Mouse (Mus musculus) CH12.LX (cell line): ENCODE data around the gene Pon2. TPM values are rescaled to one million over a fixed set of nuclear protein-coding genes. Genes with fewer than 3 reads are reported as not detected.

Experiments used
- DNase-seq: peaks from one replicate; pipeline ENCODE4 v3.0.0-alpha.2; 2013; ENCODE audit errors: extremely low read depth
- H3K27ac ChIP-seq: 2 replicates; pipeline ENCODE4 v1.5.1; 2012; ENCODE audit warnings: low read depth, mild to moderate bottlenecking, control low read depth, moderate library complexity; ENCODE audit not compliant: insufficient read depth
- H3K27me3 ChIP-seq: replicated peaks from 2 replicates; pipeline ENCODE3; 2012; ENCODE audit warnings: inconsistent platforms
- H3K36me3 ChIP-seq, 2 experiments: replicated peaks in 1 of 2; 2 replicates each; pipeline versions ENCODE3 to v1.6.1; 2012; ENCODE audit warnings: inconsistent platforms in 1 of 2, low read length in 1 of 2, mild to moderate bottlenecking in 1 of 2, mixed read lengths in 1 of 2, moderate library complexity in 1 of 2; ENCODE audit not compliant: control insufficient read depth in 1 of 2, insufficient read depth in 1 of 2
- H3K4me1 ChIP-seq, 2 experiments: 2 replicates each; pipeline ENCODE4 v1.6.1; 2012; ENCODE audit warnings: inconsistent platforms in 1 of 2, moderate library complexity in 1 of 2; ENCODE audit not compliant: insufficient read depth in 2 of 2, control insufficient read depth in 1 of 2
- H3K4me2 ChIP-seq: 2 replicates; pipeline ENCODE4 v1.6.1; 2012; ENCODE audit warnings: low read depth, mild to moderate bottlenecking, control low read depth; ENCODE audit not compliant: poor library complexity, insufficient read depth, severe bottlenecking
- H3K4me3 ChIP-seq, 3 experiments: fragments of 150-350 bp in 1 of 3; sonication (generic) in 1 of 3; replicated peaks in 1 of 3; 2 replicates each; pipeline versions ENCODE3 to v1.5.1; 2011 to 2012; ENCODE audit warnings: low read depth in 2 of 3, low read length in 2 of 3, mild to moderate bottlenecking in 2 of 3, moderate library complexity in 2 of 3, control low read depth in 1 of 3, improper control_type of control experiment in 1 of 3, inconsistent platforms in 1 of 3, mixed read lengths in 1 of 3; ENCODE audit not compliant: poor library complexity in 1 of 3
- H3K79me2 ChIP-seq: replicated peaks from 2 replicates; pipeline ENCODE4 v1.6.1; 2012; ENCODE audit warnings: mild to moderate bottlenecking, moderate library complexity; ENCODE audit not compliant: control insufficient read depth, poor library complexity, insufficient read depth, severe bottlenecking; ENCODE audit errors: extremely low read depth
- H3K9ac ChIP-seq: 2 replicates; pipeline ENCODE4 v1.6.1; 2012; ENCODE audit warnings: low read depth, mild to moderate bottlenecking, control low read depth, moderate library complexity; ENCODE audit not compliant: insufficient read depth
- H3K9me3 ChIP-seq: replicated peaks from 2 replicates; pipeline ENCODE3; 2012; ENCODE audit warnings: low read length, inconsistent platforms, mixed read lengths
- CHD1 ChIP-seq: IDR thresholded peaks from 2 replicates; pipeline ENCODE4 v1.6.1; 2012; ENCODE audit warnings: low read depth, low read length, improper control_type of control experiment, inconsistent platforms
- CHD2 ChIP-seq: IDR thresholded peaks from 2 replicates; pipeline ENCODE4 v1.6.1; 2011; ENCODE audit warnings: low read length, improper control_type of control experiment
- EP300 ChIP-seq: IDR thresholded peaks from 2 replicates; pipeline ENCODE4 v1.6.1; 2011; ENCODE audit warnings: low read length, improper control_type of control experiment
- IRF4 ChIP-seq: IDR thresholded peaks from 2 replicates; pipeline ENCODE4 v1.6.1; 2014; ENCODE audit warnings: low read depth, mild to moderate bottlenecking, inconsistent platforms, low read length, improper control_type of control experiment
- JUN ChIP-seq: IDR thresholded peaks from 2 replicates; pipeline ENCODE4 v1.6.1; 2011; ENCODE audit warnings: low read depth, mild to moderate bottlenecking, low read length, improper control_type of control experiment, moderate library complexity; ENCODE audit not compliant: insufficient read depth
- JUND ChIP-seq: conservative IDR thresholded peaks from 2 replicates; pipeline ENCODE4 v1.6.1; 2011; ENCODE audit warnings: low read depth, low read length, improper control_type of control experiment
- KAT2A ChIP-seq: IDR thresholded peaks from 2 replicates; pipeline ENCODE4 v1.6.1; 2012; ENCODE audit warnings: low read length, improper control_type of control experiment, inconsistent platforms; ENCODE audit not compliant: insufficient replicate concordance
- MAFK ChIP-seq: IDR thresholded peaks from 2 replicates; pipeline ENCODE4 v1.6.1; 2011; ENCODE audit warnings: low read length, improper control_type of control experiment; ENCODE audit not compliant: insufficient replicate concordance
- MAX ChIP-seq: IDR thresholded peaks from 2 replicates; pipeline ENCODE4 v1.6.1; 2011; ENCODE audit warnings: low read length, improper control_type of control experiment
- MXI1 ChIP-seq: IDR thresholded peaks from 2 replicates; pipeline ENCODE4 v1.6.1; 2011; ENCODE audit warnings: mild to moderate bottlenecking, low read depth, low read length, improper control_type of control experiment
- RCOR1 ChIP-seq: conservative IDR thresholded peaks from 2 replicates; pipeline ENCODE4 v1.6.1; 2012; ENCODE audit warnings: low read depth, mild to moderate bottlenecking, inconsistent platforms, low read length, improper control_type of control experiment
- SIN3A ChIP-seq: IDR thresholded peaks from 2 replicates; pipeline ENCODE4 v1.6.1; 2012; ENCODE audit warnings: low read length, improper control_type of control experiment, inconsistent platforms
- SMC3 ChIP-seq: IDR thresholded peaks from 2 replicates; pipeline ENCODE4 v1.6.1; 2011; ENCODE audit warnings: low read depth, low read length, improper control_type of control experiment
- ZC3H11A ChIP-seq: IDR thresholded peaks from 2 replicates; pipeline ENCODE4 v1.6.1; 2012; ENCODE audit warnings: low read depth, mild to moderate bottlenecking, inconsistent platforms, low read length, improper control_type of control experiment
- ZKSCAN1 ChIP-seq: IDR thresholded peaks from 2 replicates; pipeline ENCODE4 v1.6.1; 2012; ENCODE audit warnings: low read depth, inconsistent platforms, low read length, improper control_type of control experiment, borderline replicate concordance
- ZMIZ1 ChIP-seq: IDR thresholded peaks from 2 replicates; pipeline ENCODE4 v1.6.1; 2012; ENCODE audit warnings: low read depth, mild to moderate bottlenecking, inconsistent platforms, low read length, improper control_type of control experiment
- dilution Hi-C: fragments of 300-500 bp; cut with MboI; formaldehyde crosslinking; loops from 2 replicates; pipeline ENCODE4 v1.14.3; 2020; ENCODE audit warnings: low sequenced_read_pairs; ENCODE audit not compliant: extremely low pct_unique_long_range_greater_than_20kb, extremely low pct_ligation_motif_present
- in situ Hi-C: fragments of 300-500 bp; cut with MboI; formaldehyde crosslinking; loops from 3 replicates; pipeline ENCODE4 v1.14.3; 2019; ENCODE audit warnings: low sequenced_read_pairs, low pct_ligation_motif_present, low pct_unique_long_range_greater_than_20kb, mixed read lengths
- polyA plus RNA-seq: library from polyadenylated mRNA; unstranded; fragments of >175 nt; gene quantifications from 2 replicates; pipeline ENCODE4 v1.2.1, GENCODE M21; 2012; ENCODE audit warnings: low read depth; ENCODE audit not compliant: insufficient read length
- total RNA-seq, 2 experiments: library from RNA; depleted of rRNA; stranded (reverse); fragments of 300-350 nt in 1 of 2; fragments of >200 nt in 1 of 2; gene quantifications; 2 replicates each; pipeline ENCODE4 v1.2.3; 2012 to 2014

Pon2 gene
- total and polyA plus RNA-seq, 3 experiments, result 14.2 to 36.2 (median 32.0) TPM

DNA sequence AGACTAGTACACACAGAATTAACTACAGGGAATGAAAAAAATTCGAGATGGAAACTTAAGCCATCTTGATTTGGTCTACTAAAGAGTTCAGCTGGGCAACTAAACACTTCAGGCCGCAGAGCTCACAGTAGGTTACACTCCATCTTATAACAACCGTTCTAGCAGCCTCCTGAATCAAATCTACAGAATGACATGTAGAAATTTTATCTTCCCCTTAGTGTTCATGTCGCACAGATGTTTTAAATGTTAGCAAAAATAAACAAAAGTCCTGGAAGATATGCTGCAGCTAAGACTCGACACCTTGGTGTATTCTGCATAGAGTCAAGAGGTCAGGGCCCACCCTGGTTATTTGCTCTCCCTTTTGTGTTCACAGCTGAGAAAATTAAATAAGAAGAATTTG, 10.3 kb downstream of the Pon2 start:
- H3K27ac ChIP-seq, result no peak overlapping the region
- H3K79me2 ChIP-seq, result no peaks in the 10 kb centered on the region
- H3K36me3 ChIP-seq, result peaks cover 14 to 51% of the 10 kb centered on the region in 2 experiments
- H3K9me3 ChIP-seq, result no peaks in the 10 kb centered on the region
- DNase-seq, result no peak
- dilution Hi-C loops (no loop called here), in situ Hi-C loops (no loop called here)
- H3K4me1 ChIP-seq, result peaks cover 13 to 57% of the 10 kb centered on the region in 2 experiments
- no peak overlapping the region for H3K4me2 ChIP-seq
- H3K27me3 ChIP-seq, result no peaks in the 10 kb centered on the region
- H3K4me3 ChIP-seq, result no peak overlapping the region
- H3K9ac ChIP-seq, result no peak overlapping the region
- TF ChIP-seq CHD1 (no peak), MAFK (no peak)

GRCm38 (mm10) chr6:5287392-5287791, 10.9 kb downstream of the Pon2 start:
- Histone ChIP-seq H3K27ac (no peak overlapping the region), H3K9me3 (no peaks in the 10 kb centered on the region), H3K9ac (no peak overlapping the region), H3K4me2 (no peak overlapping the region), H3K27me3 (no peaks in the 10 kb centered on the region), H3K4me3 (no peak overlapping the region), H3K36me3 (peaks cover 15 to 52% of the 10 kb centered on the region in 2 experiments)
- no peak for DNase-seq
- in situ Hi-C loops (no loop called here), dilution Hi-C loops (no loop called here)
- TF ChIP-seq MAFK (no peak), ZMIZ1 (no peak), SMC3 (no peak), JUND (no peak), CHD2 (no peak), JUN (no peak), SIN3A (no peak), ZKSCAN1 (no peak), EP300 (no peak), MXI1 (no peak), ZC3H11A (no peak), KAT2A (no peak), RCOR1 (no peak), IRF4 (no peak), MAX (no peak)
- TF ChIP-seq, all 38 proteins: peak for 0
- Histone ChIP-seq H3K4me1 (peaks cover 11 to 57% of the 10 kb centered on the region in 2 experiments), H3K79me2 (no peaks in the 10 kb centered on the region)
